Comparison of ENCODE assay signal across 25 mouse cellular contexts in the genomic region with DNA sequence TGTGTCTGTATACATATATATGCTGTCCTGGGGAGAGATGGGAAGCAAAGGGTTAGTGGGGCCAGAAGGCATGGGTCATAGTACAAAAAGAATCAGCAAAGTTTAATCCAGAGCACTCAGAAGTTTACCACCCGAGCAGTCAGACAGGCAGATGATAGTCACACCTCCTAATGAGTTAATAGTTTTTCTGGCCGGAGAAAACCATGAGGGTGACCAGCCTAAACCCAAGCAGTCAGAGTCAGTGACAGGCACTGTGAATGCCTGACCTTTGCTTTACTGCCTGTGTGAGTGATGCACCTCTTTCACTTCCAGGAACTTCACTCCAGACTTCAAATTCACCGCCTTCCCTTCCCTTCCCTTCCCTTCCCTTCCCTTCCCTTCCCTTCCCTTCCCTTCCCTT. TPM values are rescaled to one million over a fixed set of nuclear protein-coding genes. Genes with fewer than 3 reads are reported as not detected.
DNase-seq lines count a peak whose midpoint lies in the region; ATAC-seq and TF ChIP-seq lines count a peak whose summit lies in the region.
"Had no signal": no experiment of that assay in that cellular context is flagged by ENCODE, and none has a peak within 500 bp of the region (broad histone marks: within the 10 kb centered on the region; RNA-seq: fewer than 3 reads in every experiment).

No protein-coding gene starts in this region.

- H3K4me3 ChIP-seq in kidney, adult 2 months (ENCODE audit: insufficient read depth, low read depth, low read length): no peak overlapping the region
- H3K4me3 ChIP-seq in kidney, embryonic 14.5 days (ENCODE audit: low read length): no peak overlapping the region
- H3K4me3 ChIP-seq in midbrain, embryonic 11.5 days (ENCODE audit: low read depth, low read length): no peak overlapping the region
- H3K4me3 ChIP-seq in midbrain, embryonic 15.5 days: no peak overlapping the region
- H3K4me3 ChIP-seq: embryonic facial prominence, embryonic 10.5 days; embryonic facial prominence, embryonic 13.5 days; erythroblast, embryonic 14.5 days; forebrain, embryonic 12.5 days; forebrain, embryonic 15.5 days; hindbrain, embryonic 12.5 days; hindbrain, embryonic 15.5 days had no signal

- peak; percentile 2 for DNase-seq in gastrocnemius, postnatal 25 days
- DNase-seq in gastrocnemius, postnatal 36 days: no peak
- peak; percentile 89 for DNase-seq in kidney, adult 2 months
- peak; percentile 51 for DNase-seq in midbrain, embryonic 11.5 days (ENCODE audit: low spot score, missing footprints)
- DNase-seq in yolk sac, embryonic 10.5 days (ENCODE audit: low spot score): peak; percentile 68
- DNase-seq in adrenal gland, adult 8-10 months: no peak
- DNase-seq: adrenal gland, postnatal 14 days; cerebellum, adult 11-12 months; cerebellum, adult 8-10 months; cerebellum, postnatal 10 days; cerebellum, postnatal 36 days; embryo, embryonic 11 days; heart, adult 11 months had no signal

- H3K36me3 ChIP-seq in kidney, adult 2 months (ENCODE audit: control insufficient read depth, insufficient read depth, low read length): no peaks in the 10 kb centered on the region
- H3K36me3 ChIP-seq in kidney, embryonic 14.5 days (ENCODE audit: control insufficient read depth, insufficient read depth, low read length): no peaks in the 10 kb centered on the region
- no peaks in the 10 kb centered on the region for H3K36me3 ChIP-seq in midbrain, embryonic 11.5 days (ENCODE audit: control insufficient read depth, insufficient read depth, low read length)
- H3K36me3 ChIP-seq in midbrain, embryonic 15.5 days (replicated peaks): no peaks in the 10 kb centered on the region
- H3K36me3 ChIP-seq: forebrain, embryonic 12.5 days; forebrain, embryonic 15.5 days; hindbrain, embryonic 12.5 days; hindbrain, embryonic 15.5 days had no signal

- peaks cover 32% of the 10 kb centered on the region for H3K4me1 ChIP-seq in kidney, adult 2 months (ENCODE audit: control insufficient read depth, insufficient read depth, low read length)
- H3K4me1 ChIP-seq in kidney, embryonic 14.5 days (ENCODE audit: control insufficient read depth, insufficient read depth, low read length): peaks cover 1% of the 10 kb centered on the region; the same call in 1 of the 2 replicates
- no peaks in the 10 kb centered on the region for H3K4me1 ChIP-seq in midbrain, embryonic 11.5 days (ENCODE audit: control insufficient read depth, insufficient read depth, low read length)
- peaks cover 1% of the 10 kb centered on the region for H3K4me1 ChIP-seq in midbrain, embryonic 15.5 days
- H3K4me1 ChIP-seq: forebrain, embryonic 12.5 days had no signal

- H3K9ac ChIP-seq in kidney, embryonic 14.5 days (ENCODE audit: low read depth, low read length): no peak overlapping the region
- H3K9ac ChIP-seq in midbrain, embryonic 11.5 days (ENCODE audit: low read length): no peak overlapping the region
- no peak overlapping the region for H3K9ac ChIP-seq in midbrain, embryonic 15.5 days
- H3K9ac ChIP-seq: embryonic facial prominence, embryonic 13.5 days; forebrain, embryonic 12.5 days; forebrain, embryonic 15.5 days; hindbrain, embryonic 12.5 days; hindbrain, embryonic 15.5 days had no signal

- TF ChIP-seq POLR2A in kidney, adult 2 months (IDR thresholded peaks at IDR 0.05; ENCODE audit: low read depth, low read length): no peak

- H3K4me2 ChIP-seq in kidney, embryonic 14.5 days (replicated peaks; ENCODE audit: low read depth, low read length): no peak overlapping the region
- no peak overlapping the region for H3K4me2 ChIP-seq in midbrain, embryonic 11.5 days
- no peak overlapping the region for H3K4me2 ChIP-seq in midbrain, embryonic 15.5 days
- H3K4me2 ChIP-seq: embryonic facial prominence, embryonic 13.5 days; forebrain, embryonic 12.5 days; forebrain, embryonic 15.5 days; heart, embryonic 11.5 days; hindbrain, embryonic 12.5 days; hindbrain, embryonic 15.5 days had no signal

- no peaks in the 10 kb centered on the region for H3K27me3 ChIP-seq in kidney, adult 2 months (replicated peaks; ENCODE audit: control insufficient read depth, insufficient read depth, low read length)
- no peaks in the 10 kb centered on the region for H3K27me3 ChIP-seq in kidney, embryonic 14.5 days (ENCODE audit: control insufficient read depth, insufficient read depth, low read length)
- no peaks in the 10 kb centered on the region for H3K27me3 ChIP-seq in midbrain, embryonic 11.5 days (ENCODE audit: control insufficient read depth, insufficient read depth, low read length)
- H3K27me3 ChIP-seq in midbrain, embryonic 15.5 days (replicated peaks): no peaks in the 10 kb centered on the region
- H3K27me3 ChIP-seq: embryonic facial prominence, embryonic 13.5 days; forebrain, embryonic 12.5 days; forebrain, embryonic 15.5 days; hindbrain, embryonic 12.5 days; hindbrain, embryonic 15.5 days had no signal

- peak overlapping the region; percentile 53; the same call in 1 of the 2 replicates for H3K27ac ChIP-seq in kidney, adult 2 months (ENCODE audit: insufficient read depth, low read depth, low read length)
- no peak overlapping the region for H3K27ac ChIP-seq in kidney, embryonic 14.5 days (ENCODE audit: low read depth, low read length)
- H3K27ac ChIP-seq in midbrain, embryonic 11.5 days (ENCODE audit: low read depth, low read length): no peak overlapping the region
- H3K27ac ChIP-seq in midbrain, embryonic 15.5 days: no peak overlapping the region
- H3K27ac ChIP-seq: embryonic facial prominence, embryonic 10.5 days; embryonic facial prominence, embryonic 13.5 days; forebrain, embryonic 12.5 days; forebrain, embryonic 15.5 days; hindbrain, embryonic 12.5 days; hindbrain, embryonic 15.5 days had no signal

- WGBS in kidney, adult 2 months: 52% methylated on average over 3 of the region's 3 CpGs
- WGBS in kidney, embryonic 14.5 days: 52% methylated on average over 3 of the region's 3 CpGs
- WGBS in midbrain, embryonic 11.5 days: 68% methylated on average over 3 of the region's 3 CpGs
- 71% methylated on average over 3 of the region's 3 CpGs for WGBS in midbrain, embryonic 15.5 days

- no peak for TF ChIP-seq CTCF in kidney, adult 2 months (conservative IDR thresholded peaks at IDR 0.05; ENCODE audit: insufficient read depth, insufficient read length, low read depth, low read length)

- no peaks in the 10 kb centered on the region for H3K9me3 ChIP-seq in kidney, embryonic 14.5 days (ENCODE audit: control insufficient read depth, low read length)
- no peaks in the 10 kb centered on the region for H3K9me3 ChIP-seq in midbrain, embryonic 11.5 days (ENCODE audit: control insufficient read depth, low read length)
- no peaks in the 10 kb centered on the region for H3K9me3 ChIP-seq in midbrain, embryonic 15.5 days
- H3K9me3 ChIP-seq: embryonic facial prominence, embryonic 10.5 days; embryonic facial prominence, embryonic 13.5 days; forebrain, embryonic 12.5 days; forebrain, embryonic 15.5 days; hindbrain, embryonic 12.5 days; hindbrain, embryonic 15.5 days had no signal

- no peak for ATAC-seq in kidney, embryonic 14.5 days (ENCODE audit: low FRiP score, low TSS enrichment)
- ATAC-seq in midbrain, embryonic 11.5 days (ENCODE audit: low FRiP score): no peak
- ATAC-seq in midbrain, embryonic 15.5 days (replicated peaks): no peak
- ATAC-seq: activated CD4-positive, CD25-positive, alpha-beta regulatory T cell, adult 4 months; forebrain, embryonic 15.5 days had no signal

- intact Hi-C loops in gastrocnemius, postnatal 36 days (cut with DNase I): no loop called here

RNA-seq across cellular contexts. Expression of a gene that starts 8.8 kb away (rescaled TPM):
- total RNA-seq in gastrocnemius, postnatal 25 days (2021): 1 to 10 TPM; 2.3 to 2.4 TPM
- total RNA-seq in gastrocnemius, postnatal 36 days (2021): 1 to 10 TPM; 1.7 TPM
- 6.2 and 7.3 TPM in 2 replicates for polyA plus RNA-seq in kidney, adult 2 months (2012; rRNA removed)
- polyA plus RNA-seq in kidney, embryonic 14.5 days (2014; fragmentation: Nextera tagmentation; extraction: Ambion mirVana): 1.9 and 5.8 TPM in 2 replicates
- 2.8 and 3.2 TPM in 2 replicates for polyA plus RNA-seq in midbrain, embryonic 11.5 days (2014; fragmentation: Nextera tagmentation; extraction: Ambion mirVana)
- polyA plus RNA-seq in midbrain, embryonic 15.5 days (2015; fragmentation: Nextera tagmentation; extraction: Ambion mirVana): 6.4 and 7.3 TPM in 2 replicates
- total RNA-seq in adrenal gland, adult 8-10 months (2022): 1 to 10 TPM; 3.8 to 8.2 (median 5.1) TPM
- polyA plus RNA-seq: erythroblast, embryonic 14.5 days had no signal

RNA-seq across cellular contexts. Expression of a gene that starts 28.9 kb away (rescaled TPM):
- 10 to 100 TPM in 1 of 2 experiments, 1 to 10 TPM in 1; 7.5 to 11.6 TPM for total RNA-seq in gastrocnemius, postnatal 25 days (2021)
- 1 to 10 TPM; 2.3 to 6.7 TPM for total RNA-seq in gastrocnemius, postnatal 36 days (2021)
- polyA plus RNA-seq in kidney, adult 2 months (2012; rRNA removed): 0.83 and 1.7 TPM in 2 replicates
- 0.35 and 0.40 TPM in 2 replicates for polyA plus RNA-seq in kidney, embryonic 14.5 days (2014; fragmentation: Nextera tagmentation; extraction: Ambion mirVana)
- 0.33 and 0.57 TPM in 2 replicates for polyA plus RNA-seq in midbrain, embryonic 11.5 days (2014; fragmentation: Nextera tagmentation; extraction: Ambion mirVana)
- polyA plus RNA-seq in midbrain, embryonic 15.5 days (2015; fragmentation: Nextera tagmentation; extraction: Ambion mirVana): 1.7 and 2.4 TPM in 2 replicates
- total RNA-seq in adrenal gland, adult 8-10 months (2022): under 1 TPM; 0.12 to 0.91 (median 0.64) TPM
- total RNA-seq: hematopoietic stem cell, adult 5-6 weeks had no signal
- polyA plus RNA-seq: erythroblast, embryonic 14.5 days had no signal

Comparison
In these comparisons a context has a peak if more than half of its experiments do, and no peak if none do; other contexts are left out.
1. DNase-seq: peak in gastrocnemius, postnatal 25 days (single experiment), kidney, adult 2 months (single experiment), midbrain, embryonic 11.5 days (single experiment) and yolk sac, embryonic 10.5 days (single experiment); none in gastrocnemius, postnatal 36 days (0 of 2) and adrenal gland, adult 8-10 months (single experiment).